Mouse (Mus musculus): ENCODE measurements at regions not wholly inside any gene's neighbourhood (a gene's known extent, or its start where the extent isn't known, plus 50 kb on each side); places are given as distances from the start of the nearest gene placed in this dataset.

GRCm38 (mm10) chr13:71874986-71875385 is 88.5 kb downstream of the Irx1 start:
- no peak for DNase-seq

DNA sequence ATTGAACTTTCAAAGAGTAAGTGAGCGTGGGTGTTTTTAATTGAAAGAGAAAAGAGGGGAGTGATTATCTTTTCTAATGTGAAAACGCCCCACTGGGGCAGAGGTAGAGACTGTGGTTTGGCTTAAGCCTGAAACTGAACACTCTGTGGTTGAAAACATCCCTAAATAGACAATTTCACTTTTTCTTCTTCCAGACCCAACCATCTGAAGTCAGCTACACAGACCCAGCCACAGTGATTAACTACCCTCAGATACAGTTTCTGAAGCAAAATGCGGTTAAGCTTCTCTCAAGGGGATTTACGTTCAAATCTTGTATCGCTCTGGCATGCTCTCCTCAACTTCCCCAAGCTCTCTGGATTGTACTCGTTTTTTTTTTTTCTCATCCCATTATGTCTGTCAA is 94.8 kb downstream of the Irx1 start:
- no peak for DNase-seq

DNA sequence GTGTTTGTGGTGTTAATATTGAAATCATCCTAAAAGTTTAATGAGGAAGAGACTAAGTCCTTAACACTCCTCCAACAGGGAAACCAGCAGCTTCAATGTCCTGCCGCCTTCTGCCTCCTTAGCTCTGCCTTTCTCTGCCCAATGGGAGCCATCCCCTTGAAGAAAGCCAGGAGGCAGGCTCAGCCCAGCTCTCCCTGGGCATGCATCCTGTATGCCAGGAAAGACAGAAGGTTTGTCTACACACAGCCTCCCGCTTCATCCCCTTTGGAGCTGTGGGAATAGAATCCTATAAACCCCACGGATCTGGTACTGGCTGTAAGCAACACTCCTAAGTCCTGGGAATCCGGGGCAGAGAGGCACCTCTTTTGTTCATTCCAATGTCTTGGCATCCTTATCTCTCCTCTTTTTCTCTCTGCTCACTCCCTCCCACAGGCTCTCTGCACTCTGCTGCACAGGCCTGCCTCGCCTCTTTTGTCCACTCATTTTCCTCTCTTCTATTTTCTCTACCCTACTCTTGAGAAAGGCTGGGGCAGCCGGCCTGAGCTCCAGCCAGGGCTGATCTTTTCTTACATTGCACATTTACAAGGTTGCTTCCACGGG is 110.0 kb downstream of the Irx1 start:
- DNase-seq, result no peak

DNA sequence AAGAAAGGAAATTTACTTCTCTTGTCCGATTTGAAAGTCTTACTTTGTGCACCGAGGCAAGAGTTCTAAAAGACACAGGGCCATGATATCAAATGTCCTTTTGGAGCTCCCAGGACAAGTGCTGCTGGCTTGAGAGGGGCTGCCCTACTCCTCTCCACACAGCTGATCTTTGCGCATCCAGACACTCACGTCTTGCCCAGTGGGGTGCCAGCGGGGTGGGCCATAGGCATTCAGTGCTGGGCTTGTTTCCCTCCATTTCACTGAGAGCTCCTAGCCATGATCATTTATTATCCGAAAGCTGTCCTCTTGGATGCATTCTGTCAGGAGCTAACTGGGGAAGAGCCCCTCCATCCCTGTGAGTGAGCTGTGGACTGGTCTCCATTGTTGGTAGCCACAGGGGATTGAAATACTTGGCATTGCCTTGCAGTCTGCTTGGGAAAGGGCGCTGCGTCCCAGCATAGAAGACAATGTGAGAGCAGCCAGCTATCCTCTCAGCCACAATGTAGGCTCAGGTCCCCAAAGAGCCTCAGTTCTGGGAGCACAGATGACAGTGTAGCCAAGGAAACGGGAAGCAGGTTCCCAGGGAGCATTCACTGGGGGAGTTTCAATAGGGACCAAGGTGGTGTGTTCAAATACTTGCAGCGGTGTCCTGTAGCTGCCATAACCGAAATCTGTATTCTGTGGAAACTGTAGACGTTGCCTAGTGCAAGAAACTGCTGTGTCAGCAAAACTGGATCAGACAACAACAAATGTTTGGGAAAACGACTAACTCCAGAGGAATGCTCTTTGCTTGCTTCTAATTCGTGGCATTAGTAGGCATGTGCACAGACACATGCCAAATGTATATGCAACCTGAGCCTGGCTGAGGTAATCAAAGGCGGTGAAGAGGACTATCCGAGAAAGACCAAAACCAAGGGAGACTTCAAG is 159.2 kb downstream of the Irx1 start:
- no peak for DNase-seq

DNA sequence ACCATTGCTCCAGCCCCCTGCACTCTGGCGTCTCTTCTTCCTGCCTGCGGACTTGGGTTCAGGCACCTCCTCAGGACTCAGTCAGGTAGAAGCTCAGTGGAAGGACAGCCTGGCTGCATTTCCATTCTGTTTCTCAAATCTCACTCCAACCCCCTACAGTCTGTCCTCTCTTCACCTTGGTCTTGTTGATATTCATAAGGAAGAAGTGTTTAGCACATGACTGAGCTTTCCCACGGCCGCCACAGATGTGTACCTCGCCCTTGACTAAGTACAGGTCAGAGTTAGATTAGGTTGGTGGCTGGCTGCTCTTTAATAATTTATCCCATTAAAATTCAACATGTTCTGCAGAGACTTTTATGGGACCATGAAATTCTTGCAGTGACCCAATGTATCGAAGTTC is 165.2 kb downstream of the Irx1 start:
- DNase-seq, result peak; percentile 58

GRCm38 (mm10) chr13:71784740-71785139 is 178.8 kb downstream of the Irx1 start:
- no peak for DNase-seq

DNA sequence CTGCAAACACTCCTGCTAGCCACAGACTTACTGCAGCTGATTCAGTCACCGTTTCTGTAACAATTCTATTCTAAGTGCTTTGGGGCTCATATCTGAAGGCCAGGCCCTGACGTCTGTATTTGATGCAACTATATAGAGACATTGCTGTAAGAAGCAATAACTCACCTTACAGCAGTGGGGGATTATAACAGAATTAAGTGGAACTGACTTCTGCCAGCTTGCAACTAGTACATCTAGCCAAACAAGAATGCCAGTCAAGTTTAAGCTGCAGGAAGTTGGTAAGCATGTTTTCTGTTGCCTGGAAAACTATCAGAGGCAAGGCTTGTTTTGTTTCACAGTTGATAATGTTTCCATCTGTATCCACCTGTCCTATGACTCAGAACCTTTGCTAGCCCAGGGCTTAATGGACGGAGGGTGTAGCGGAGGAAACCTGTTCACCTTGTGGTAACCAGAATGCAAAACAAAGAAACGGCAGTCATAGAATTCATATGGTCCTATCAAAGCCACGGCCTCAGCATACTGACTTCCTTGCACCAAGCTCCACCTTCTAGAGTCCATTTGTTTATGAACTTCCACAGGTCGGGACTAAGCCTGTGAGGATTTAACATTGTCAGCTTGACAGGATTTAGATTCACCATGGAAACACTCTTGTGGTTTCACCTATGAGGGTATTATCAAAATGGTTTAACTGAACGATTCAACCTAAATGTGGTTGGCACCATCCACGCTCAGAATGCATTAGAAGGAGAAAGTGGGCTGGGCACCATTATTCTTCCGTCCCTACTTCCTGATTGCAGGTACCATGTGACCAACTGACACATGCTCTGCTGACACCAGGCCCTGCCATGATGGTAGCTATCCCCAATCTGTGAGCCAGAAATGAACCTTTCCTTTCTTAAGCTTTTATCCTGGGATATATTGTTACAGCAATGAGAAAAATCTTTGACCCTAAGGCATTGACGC is 216.2 kb downstream of the Irx1 start:
- no peak for DNase-seq

DNA sequence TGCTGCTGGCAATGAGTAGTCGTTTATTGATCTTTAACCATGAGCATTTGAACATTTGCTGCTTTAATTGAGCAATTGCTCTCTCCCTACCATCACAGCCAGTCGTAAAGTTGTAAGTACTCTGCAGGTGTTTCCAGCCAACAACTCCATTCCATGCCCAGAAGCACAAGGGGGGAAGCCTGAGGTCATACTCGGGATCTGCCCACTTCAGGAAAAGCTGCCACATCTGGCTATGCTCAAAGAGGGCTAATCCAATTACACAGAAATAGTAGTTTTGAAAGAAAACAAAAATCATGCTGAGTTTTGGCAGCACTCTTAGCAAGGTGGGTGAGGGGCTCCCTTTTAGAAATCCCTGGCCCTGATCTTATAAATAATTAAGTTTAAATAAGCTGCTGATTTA is 217.0 kb downstream of the Irx1 start:
- DNase-seq, result no peak

GRCm38 (mm10) chr13:71736821-71737345 is 226.6 kb downstream of the Irx1 start:
- no peak for DNase-seq

- peak; percentile 29 for DNase-seq
Observed at GRCm38 (mm10) chr13:71734261-71734660, 229.3 kb downstream of the Irx1 start.

DNA sequence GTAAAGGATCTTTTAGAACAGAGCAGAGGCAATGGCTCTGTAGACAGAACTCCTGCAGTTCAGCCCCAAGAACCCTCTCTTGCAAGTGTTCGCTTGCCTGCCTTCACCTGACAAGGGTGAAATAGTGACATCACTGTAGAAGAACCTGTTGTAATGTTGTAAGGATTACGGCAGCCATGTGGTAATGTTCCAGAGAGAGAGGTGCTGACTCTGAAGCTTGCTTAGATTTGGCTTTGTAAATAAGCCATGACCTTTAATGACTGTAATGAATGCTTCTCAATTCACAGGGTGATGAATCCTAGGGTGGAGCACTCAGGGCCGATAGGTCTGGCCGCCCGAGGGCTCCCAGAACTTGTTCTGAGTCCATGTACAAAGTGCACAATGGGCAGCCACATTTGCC is 230.2 kb downstream of the Irx1 start:
- no peak for DNase-seq

DNA sequence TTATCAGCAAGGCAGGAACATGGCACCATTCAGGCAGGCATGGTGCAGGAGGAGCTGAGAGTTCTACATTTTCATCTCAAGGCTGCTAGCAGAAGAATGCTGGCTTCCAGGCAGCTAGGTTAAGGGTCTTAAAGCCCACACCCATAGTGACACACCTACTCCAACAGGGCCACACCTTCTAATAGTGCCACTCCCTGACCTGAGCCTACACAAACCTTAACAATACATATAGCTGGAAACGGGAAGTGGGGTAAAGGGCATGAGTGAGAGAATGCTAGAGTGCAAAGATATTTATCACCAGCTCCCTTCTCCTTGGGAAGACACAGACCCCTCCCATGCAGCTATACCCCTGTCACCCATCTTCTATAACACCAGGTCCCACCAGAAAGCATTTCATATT is 230.6 kb downstream of the Irx1 start:
- DNase-seq, result no peak

DNA sequence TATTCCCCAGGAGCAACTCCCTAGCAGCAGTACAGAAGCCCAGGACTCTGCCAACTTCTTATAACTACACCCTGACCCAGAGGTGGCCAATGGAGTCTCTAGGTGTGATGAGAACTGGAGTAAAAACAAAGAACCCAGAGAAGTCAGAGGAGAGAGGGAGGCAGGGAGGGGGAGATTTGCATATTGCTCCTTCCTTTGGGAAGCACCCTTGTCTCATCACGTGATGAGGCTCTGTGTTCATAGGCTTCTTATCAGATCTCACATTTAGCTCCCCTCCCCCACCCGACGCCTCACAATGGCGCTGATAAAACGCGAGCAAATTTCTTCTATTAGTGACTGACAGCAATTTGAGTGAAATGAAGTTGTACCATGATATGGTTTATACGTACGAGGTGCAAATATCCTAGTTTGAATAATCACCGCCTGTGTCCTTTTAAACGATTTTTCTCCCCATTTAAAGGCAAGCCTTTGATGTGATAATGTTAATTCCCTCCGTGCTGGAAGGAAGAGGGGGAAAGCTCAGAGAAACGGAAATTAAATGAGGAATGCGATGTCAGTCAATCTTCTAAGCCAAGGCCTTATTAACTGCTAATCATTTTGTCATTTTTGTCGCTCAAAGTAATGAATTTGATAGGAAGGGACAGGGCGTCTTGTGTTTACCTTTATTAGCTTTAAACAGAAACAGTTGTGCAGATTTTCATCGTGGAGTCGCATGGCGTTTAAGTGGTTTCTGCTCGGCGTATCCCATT is 273.3 kb downstream of the Irx1 start:
- DNase-seq, result no peak

DNA sequence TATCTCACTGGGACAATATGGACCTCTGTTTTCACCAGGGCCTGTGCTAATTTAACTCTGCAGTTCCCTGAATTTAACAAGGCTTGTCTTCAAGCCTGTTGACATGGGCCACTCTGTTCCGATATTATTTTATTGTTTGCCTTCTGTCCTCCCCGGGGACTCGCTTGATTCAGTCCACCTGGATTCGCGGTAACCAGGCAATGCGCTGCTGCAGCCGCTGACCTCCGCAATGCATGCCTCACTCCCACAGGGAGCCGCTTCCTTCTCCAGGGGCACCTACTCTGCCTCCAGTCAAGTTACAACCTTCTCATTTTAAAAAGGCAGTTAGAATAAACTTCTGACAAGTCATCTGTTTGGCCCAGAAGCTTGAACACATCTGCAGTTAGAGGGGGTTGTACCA is 274.3 kb downstream of the Irx1 start:
- no peak for DNase-seq

DNA sequence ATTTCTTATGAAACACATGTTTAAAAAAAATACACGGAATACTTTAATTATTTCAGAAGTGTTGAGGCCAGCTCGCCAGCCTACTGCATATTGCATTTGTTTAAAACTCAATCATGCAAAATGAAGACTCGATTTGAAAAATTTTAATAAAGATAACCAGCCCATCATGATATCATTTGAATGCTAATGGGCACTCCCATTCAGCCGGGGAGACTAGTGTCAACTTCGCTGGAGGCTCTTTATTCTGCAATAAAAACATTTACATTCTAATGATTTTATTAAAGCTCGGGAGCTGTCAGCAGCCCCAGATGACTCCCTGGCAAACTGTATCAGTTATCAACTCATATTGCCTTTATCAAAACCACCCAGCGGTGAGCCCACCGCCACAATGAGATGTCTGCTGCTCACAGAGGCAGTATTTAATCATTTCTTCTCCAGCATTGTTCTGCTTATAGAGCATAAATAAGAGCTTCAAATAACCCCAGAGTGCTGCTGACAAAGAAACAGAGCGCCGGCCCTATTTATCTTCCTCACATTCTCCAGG is 287.4 kb downstream of the Irx1 start:
- no peak for DNase-seq

DNA sequence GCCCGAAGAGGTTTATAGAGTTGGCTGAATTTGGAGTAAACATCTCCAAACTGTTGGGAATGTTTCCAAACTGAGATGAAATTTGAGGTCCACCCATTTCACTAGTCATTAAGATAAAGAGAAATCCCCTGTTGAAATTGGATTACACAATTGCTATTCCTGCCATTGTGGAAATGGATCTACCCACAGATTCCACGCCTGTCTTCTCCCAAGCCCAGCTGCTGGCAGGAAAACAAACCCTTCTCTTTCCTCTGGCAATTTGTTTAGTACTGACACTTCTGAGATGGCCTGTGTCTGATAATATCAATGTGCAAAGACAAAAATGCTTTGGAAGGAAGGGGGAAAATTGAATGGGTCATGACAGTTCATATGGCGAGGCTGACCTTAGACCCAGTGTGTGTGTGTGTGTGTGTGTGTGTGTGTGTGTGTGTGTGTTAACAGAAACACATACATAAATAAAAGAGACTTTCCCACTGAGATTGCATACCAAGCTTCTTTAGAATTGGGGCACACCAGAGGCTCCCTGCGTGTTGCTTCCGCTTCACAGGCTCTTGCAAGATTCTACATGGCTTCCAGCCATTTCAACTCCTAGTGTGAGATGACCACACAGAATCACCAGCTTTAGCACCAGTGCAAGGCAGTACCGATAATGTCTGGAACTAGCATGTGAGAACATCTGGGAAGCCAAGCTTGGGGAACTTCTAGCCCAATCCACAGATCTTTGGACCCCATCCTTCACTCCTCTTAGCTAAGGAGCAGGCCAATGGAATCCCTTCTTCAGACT is 293.4 kb downstream of the Irx1 start:
- no peak for DNase-seq

GRCm38 (mm10) chr13:71668256-71668655 is 295.3 kb downstream of the Irx1 start:
- no peak for DNase-seq

GRCm38 (mm10) chr13:71665221-71665916 is 298.2 kb downstream of the Irx1 start:
- DNase-seq, result no peak

DNA sequence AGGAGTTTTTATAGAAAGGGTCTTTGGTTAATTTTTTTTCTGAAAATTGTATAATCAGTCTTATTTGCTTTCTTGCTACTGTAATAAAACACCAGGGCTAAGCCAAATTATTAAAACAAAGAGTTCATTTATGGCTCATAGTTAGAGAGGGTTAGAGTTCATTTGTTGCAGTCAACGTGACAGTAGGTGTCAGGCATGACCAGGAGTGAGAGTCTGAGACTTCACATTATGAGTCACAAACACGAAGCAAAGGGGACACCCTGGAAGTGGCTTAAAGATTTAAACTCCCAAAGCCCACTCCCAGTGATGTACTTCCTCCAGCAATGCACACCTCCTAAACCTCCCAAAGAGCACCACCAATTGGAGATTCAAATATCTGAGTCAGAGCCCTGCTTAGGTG is 305.6 kb downstream of the Irx1 start:
- no peak for DNase-seq

GRCm38 (mm10) chr13:71653939-71654467 is 309.5 kb downstream of the Irx1 start:
- DNase-seq, result no peak
